Mouse (Mus musculus) kidney, postnatal 0 days (tissue): ENCODE results near the gene Slc39a9. TPM values are rescaled to one million over a fixed set of nuclear protein-coding genes. Genes with fewer than 3 reads are reported as not detected.

Experiments
- ATAC-seq: fragments of 200-750 bp; cut with Nextera tagmentation; replicated peaks from 2 replicates; pipeline ENCODE4 v1.8.0; 2017; ENCODE audit warnings: low read depth, moderate number of reproducible peaks, moderate TSS enrichment, moderate library complexity; ENCODE audit not compliant: low FRiP score
- DNase-seq: peaks from one replicate; pipeline ENCODE4 v3.0.0-alpha.2; 2016; ENCODE audit warnings: low spot score
- H3K27ac ChIP-seq: fragments of 300-500 bp; sonication (generic); 2 replicates; pipeline ENCODE4 v1.5.1; 2014; ENCODE audit warnings: mild to moderate bottlenecking
- H3K27me3 ChIP-seq: fragments of 300-500 bp; sonication (generic); 2 replicates; pipeline ENCODE4 v1.6.1; 2014; ENCODE audit warnings: low read length, mixed read lengths; ENCODE audit not compliant: insufficient read depth
- H3K36me3 ChIP-seq: fragments of 300-500 bp; sonication (generic); 2 replicates; pipeline ENCODE4 v1.6.1; 2014; ENCODE audit warnings: low read length, mixed read lengths; ENCODE audit not compliant: insufficient read depth
- H3K4me1 ChIP-seq: fragments of 300-500 bp; sonication (generic); replicated peaks from 2 replicates; pipeline ENCODE4 v1.6.1; 2014; ENCODE audit warnings: antibody characterized with exemption, low read length, mixed read lengths; ENCODE audit not compliant: insufficient read depth
- H3K4me2 ChIP-seq: fragments of 300-500 bp; sonication (generic); 2 replicates; pipeline ENCODE4 v1.6.1; 2014; ENCODE audit warnings: mild to moderate bottlenecking, low read length, moderate library complexity, mixed read lengths
- H3K4me3 ChIP-seq: fragments of 300-500 bp; sonication (generic); replicated peaks from 2 replicates; pipeline ENCODE4 v1.5.1; 2014; ENCODE audit warnings: low read depth, low read length
- H3K9ac ChIP-seq: fragments of 300-500 bp; sonication (generic); 2 replicates; pipeline ENCODE4 v1.6.1; 2014; ENCODE audit warnings: low read depth, low read length
- H3K9me3 ChIP-seq: fragments of 300-500 bp; sonication (generic); replicated peaks from 2 replicates; pipeline ENCODE4 v1.6.1; 2016; ENCODE audit warnings: low read length, inconsistent platforms, mixed read lengths
- CTCF ChIP-seq: IDR thresholded peaks from 2 replicates; pipeline ENCODE4 v1.5.1; 2016; ENCODE audit warnings: antibody characterized with exemption, low read depth, mild to moderate bottlenecking, moderate library complexity
- WGBS: fragments of 180-500 bp; shearing (Covaris S2); extraction: QIAGEN DNeasy Blood & Tissue Kit; methylation state at CpG from one replicate; pipeline ENCODE4 v1.1.7; 2014; 5-methylcytosine and 5-hydroxymethylcytosine counted together
- polyA plus RNA-seq: library from polyadenylated mRNA; unstranded; fragments of >200 nt; fragmentation: Nextera tagmentation; extraction: Ambion mirVana; gene quantifications from 2 replicates; pipeline ENCODE4 v1.2.1, GENCODE M21; 2015

Gene Slc39a9
- polyA plus RNA-seq, 1 experiment from 2014 or later, result 21.1 TPM

GRCm38 (mm10) chr12:80729758-80730530, 86.3 kb downstream of the Slc39a9 start:
- TF ChIP-seq CTCF, result no peak
- DNase-seq, result no peak
- WGBS, result 79% methylated on average over 12 of the region's 12 CpGs
- Histone ChIP-seq H3K9me3 (no peaks in the 10 kb centered on the region), H3K4me3 (no peak overlapping the region), H3K9ac (no peak overlapping the region), H3K4me2 (no peak overlapping the region), H3K27me3 (no peaks in the 10 kb centered on the region), H3K4me1 (no peaks in the 10 kb centered on the region), H3K36me3 (no peaks in the 10 kb centered on the region), H3K27ac (no peak overlapping the region)
- ATAC-seq, result no peak

GRCm38 (mm10) chr12:80730567-80730966, 86.9 kb downstream of the Slc39a9 start:
- ATAC-seq (no peak; the same call in 1 of the 2 replicates), DNase-seq (peak; percentile 93)
- Histone ChIP-seq H3K4me1 (no peaks in the 10 kb centered on the region), H3K9ac (no peak overlapping the region), H3K27ac (no peak overlapping the region), H3K36me3 (no peaks in the 10 kb centered on the region), H3K4me2 (no peak overlapping the region), H3K27me3 (no peaks in the 10 kb centered on the region), H3K4me3 (no peak overlapping the region), H3K9me3 (no peaks in the 10 kb centered on the region)
- TF ChIP-seq CTCF, result peak; percentile 82
- WGBS, result 4% methylated on average over 9 of the region's 9 CpGs

Other genes starting within 250 kb of the Slc39a9 start
- 11.5 and 11.9 TPM in 2 replicates for gene Dcaf5, start 207.3 kb upstream of the Slc39a9 start, polyA plus RNA-seq
- gene Exd2, start 180.8 kb upstream of the Slc39a9 start, polyA plus RNA-seq, result 17.7 and 17.9 TPM in 2 replicates
- gene Galnt16, start 125.6 kb upstream of the Slc39a9 start, polyA plus RNA-seq, result 3.9 TPM in 2 replicates
- gene Erh, start 458 bp downstream of the Slc39a9 start, polyA plus RNA-seq, result 210 and 215 TPM in 2 replicates
- gene Plekhd1, start 48.7 kb downstream of the Slc39a9 start, polyA plus RNA-seq, result 3.5 and 4.0 TPM in 2 replicates
- gene Ccdc177, start 116.8 kb downstream of the Slc39a9 start, polyA plus RNA-seq, result 0.08 and 0.09 TPM in 2 replicates
- gene Susd6, start 146.6 kb downstream of the Slc39a9 start, polyA plus RNA-seq, result 16.1 and 16.5 TPM in 2 replicates